Mouse (Mus musculus) myocyte (in vitro differentiated cells): ENCODE data around the gene Rps6kc1.

Experiments
- CEBPB ChIP-seq: IDR thresholded peaks from 2 replicates; pipeline ENCODE4 v1.6.1; 2011; ENCODE audit warnings: mild to moderate bottlenecking, moderate library complexity; ENCODE audit not compliant: poor library complexity, insufficient read depth, severe bottlenecking
- E2F4 ChIP-seq: IDR thresholded peaks from one replicate; pipeline ENCODE4 v1.6.1; 2011; ENCODE audit warnings: mild to moderate bottlenecking, control low read depth, moderate library complexity; ENCODE audit not compliant: insufficient read depth
- MAX ChIP-seq: IDR thresholded peaks from one replicate; pipeline ENCODE4 v1.6.1; 2011; ENCODE audit warnings: low read depth, mild to moderate bottlenecking, control low read depth
- MYOD1 ChIP-seq, 3 experiments: IDR thresholded peaks; one replicate each; pipeline ENCODE4 v1.6.1; 2011; ENCODE audit warnings: control low read depth in 2 of 3, low read depth in 2 of 3, mild to moderate bottlenecking in 2 of 3, moderate library complexity in 1 of 3; ENCODE audit not compliant: insufficient read length in 2 of 3, control insufficient read depth in 1 of 3
- MYOG ChIP-seq, 3 experiments: IDR thresholded peaks; one replicate each; pipeline ENCODE4 v1.6.1; 2011; ENCODE audit warnings: control low read depth in 2 of 3, low read depth in 2 of 3, mild to moderate bottlenecking in 2 of 3; ENCODE audit not compliant: insufficient read length in 2 of 3, control insufficient read depth in 1 of 3, insufficient read depth in 1 of 3
- POLR2A ChIP-seq: IDR thresholded peaks from one replicate; pipeline ENCODE4 v1.6.1; 2011; ENCODE audit warnings: low read depth, mild to moderate bottlenecking, control low read depth, moderate library complexity; ENCODE audit not compliant: insufficient read length
- POLR2AphosphoS2 ChIP-seq: IDR thresholded peaks from one replicate; pipeline ENCODE4 v1.6.1; 2011; ENCODE audit warnings: low read depth, control low read depth; ENCODE audit not compliant: insufficient read length
- SRF ChIP-seq: IDR thresholded peaks from one replicate; pipeline ENCODE4 v1.6.1; 2011; ENCODE audit warnings: low read depth; ENCODE audit not compliant: control insufficient read depth, insufficient read length
- TCF12 ChIP-seq: IDR thresholded peaks from one replicate; pipeline ENCODE4 v1.6.1; 2011; ENCODE audit warnings: mild to moderate bottlenecking, control low read depth; ENCODE audit not compliant: poor library complexity, insufficient read depth, severe bottlenecking
- USF1 ChIP-seq: IDR thresholded peaks from one replicate; pipeline ENCODE4 v1.6.1; 2011; ENCODE audit warnings: low read depth, mild to moderate bottlenecking, control low read depth, moderate library complexity

- TF ChIP-seq POLR2A (no peak), E2F4 (no peak), USF1 (no peak), POLR2AphosphoS2 (no peak), CEBPB (no peak), MAX (no peak), MYOD1 (IDR thresholded peaks at IDR 0.05; ENCODE audit: control insufficient read depth in 1 of 3, insufficient read length in 2 of 3, low read depth in 2 of 3) (no peak), TCF12 (no peak), SRF (no peak), MYOG (IDR thresholded peaks at IDR 0.05; ENCODE audit: control insufficient read depth in 1 of 3, insufficient read depth in 1 of 3, insufficient read length in 2 of 3, low read depth in 2 of 3) (no peak)
These were observed 119.9 kb downstream of the Rps6kc1 start for GRCm38 (mm10) chr1:190791638-190792037.
